8 mouse cellular contexts compared by ENCODE assay signal in genomic region chr17:70737424-70737823, GRCm38 (mm10).
DNase-seq lines count a peak whose midpoint lies in the region; ATAC-seq and TF ChIP-seq lines count a peak whose summit lies in the region.

No protein-coding gene starts in this region.

- H3K27me3 ChIP-seq in hindbrain, embryonic 15.5 days = no peaks in the 10 kb centered on the region
- H3K27me3 ChIP-seq in small intestine, adult 2 months (ENCODE audit: control insufficient read depth, insufficient read depth, low read length) = no peaks in the 10 kb centered on the region

- no peak overlapping the region for H3K9ac ChIP-seq in hindbrain, embryonic 15.5 days

- H3K27ac ChIP-seq in hindbrain, embryonic 15.5 days (replicated peaks) = no peak overlapping the region
- peak overlapping the region; percentile 80 for H3K27ac ChIP-seq in small intestine, adult 2 months (ENCODE audit: insufficient read depth, low read depth, low read length)

- WGBS in hindbrain, embryonic 15.5 days = 3% methylated on average over 6 of the region's 6 CpGs
- 4% methylated on average over 6 of the region's 6 CpGs for WGBS in small intestine, adult 2 months

- H3K9me3 ChIP-seq in hindbrain, embryonic 15.5 days = no peaks in the 10 kb centered on the region

- ATAC-seq in hindbrain, embryonic 15.5 days (ENCODE audit: low FRiP score, low read depth) = peak; percentile 62

- H3K4me1 ChIP-seq in hindbrain, embryonic 15.5 days (replicated peaks) = peaks cover 12% of the 10 kb centered on the region; the same call in 1 of the 2 replicates
- H3K4me1 ChIP-seq in small intestine, adult 2 months (ENCODE audit: control insufficient read depth, insufficient read depth, insufficient read length, low read length) = peaks cover 4% of the 10 kb centered on the region

- peak overlapping the region; percentile 51 for H3K4me2 ChIP-seq in hindbrain, embryonic 15.5 days

- DNase-seq in ZHBTc4 (ENCODE audit: low read depth, low spot score) = peak; percentile 95
- DNase-seq in cerebellum, postnatal 36 days = peak; percentile 29 to 38
- DNase-seq in gastrocnemius, adult 8-10 months (ENCODE audit: low spot score in 2 of 2) = peak; percentile 57 to 58
- peak; percentile 49 to 73 for DNase-seq in left cerebral cortex, adult 18-20 months (ENCODE audit: low spot score in 2 of 2)
- DNase-seq in lung, postnatal 36 days = peak; percentile 89
- no peak for DNase-seq in spleen, postnatal 36 days (ENCODE audit: low spot score in 2 of 2)

- H3K36me3 ChIP-seq in hindbrain, embryonic 15.5 days = no peaks in the 10 kb centered on the region
- no peaks in the 10 kb centered on the region for H3K36me3 ChIP-seq in small intestine, adult 2 months (ENCODE audit: control insufficient read depth, insufficient read depth, low read length)

- peak; percentile 54; the same call in 1 of the 2 replicates for TF ChIP-seq CTCF in small intestine, adult 2 months (IDR thresholded peaks at IDR 0.05; ENCODE audit: extremely low read depth, insufficient read length, insufficient replicate concordance, low read depth, low read length)

- no peak for TF ChIP-seq POLR2A in small intestine, adult 2 months (IDR thresholded peaks at IDR 0.05; ENCODE audit: low read depth, low read length)

- H3K4me3 ChIP-seq in hindbrain, embryonic 15.5 days = no peak overlapping the region
- no peak overlapping the region for H3K4me3 ChIP-seq in small intestine, adult 2 months (ENCODE audit: low read depth, low read length)

Comparison
In these comparisons a context has a peak if more than half of its experiments do, and no peak if none do; other contexts are left out.
1. DNase-seq: peak in ZHBTc4 (single experiment), cerebellum, postnatal 36 days (2 of 2), gastrocnemius, adult 8-10 months (2 of 2), left cerebral cortex, adult 18-20 months (2 of 2) and lung, postnatal 36 days (single experiment); none in spleen, postnatal 36 days (0 of 2).